Mouse (Mus musculus): ENCODE data around the gene Lhfp.
"Not testable (repeated sequence)": the region's sequence is repeated elsewhere in the genome, so short reads cannot be mapped to it uniquely, and the experiment has no call there.

The Lhfp gene

DNA sequence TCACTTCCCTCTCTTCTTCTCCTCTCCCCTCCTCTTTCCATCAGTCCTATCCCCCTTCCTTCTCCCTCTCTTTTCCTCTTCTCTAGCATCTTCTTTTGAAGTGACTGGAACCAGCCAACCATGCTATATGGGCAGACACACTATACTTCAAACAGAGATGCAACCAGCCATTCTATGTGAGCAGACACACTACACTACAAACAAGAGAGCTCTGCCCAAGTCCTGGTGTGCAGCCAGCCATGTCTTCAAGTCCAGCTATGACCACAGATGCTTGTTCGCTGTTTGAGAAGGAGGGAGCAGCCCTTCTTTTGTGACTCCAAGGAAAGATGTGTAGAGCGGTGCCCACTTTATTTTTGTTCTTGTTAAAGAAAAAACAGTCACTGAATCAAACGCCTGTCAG, 231.9 kb downstream of the Lhfp start:
- DNase-seq (ENCODE audit: low spot score in 2 of 2), result no peak

DNA sequence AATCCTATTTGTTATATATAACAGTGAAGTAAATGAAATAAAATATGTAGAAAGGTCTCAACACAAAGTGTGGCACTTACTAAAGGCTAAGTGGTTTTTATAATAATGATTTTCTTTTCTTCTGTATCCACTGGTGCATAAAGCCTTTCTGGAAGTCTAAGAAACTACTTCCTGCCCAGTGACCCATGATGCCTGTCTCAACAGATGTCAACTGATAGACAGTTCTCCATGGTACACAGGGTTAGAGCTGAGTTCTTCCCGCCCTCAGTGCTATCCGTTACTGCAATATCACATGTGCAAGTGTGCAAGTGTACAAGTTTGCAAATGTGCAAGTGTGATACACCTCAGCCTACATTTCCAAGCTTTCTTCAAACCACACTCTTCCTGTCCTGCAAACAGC, 236.7 kb downstream of the Lhfp start:
- peak; percentile 37 to 43 for DNase-seq (ENCODE audit: low spot score in 2 of 2)

DNA sequence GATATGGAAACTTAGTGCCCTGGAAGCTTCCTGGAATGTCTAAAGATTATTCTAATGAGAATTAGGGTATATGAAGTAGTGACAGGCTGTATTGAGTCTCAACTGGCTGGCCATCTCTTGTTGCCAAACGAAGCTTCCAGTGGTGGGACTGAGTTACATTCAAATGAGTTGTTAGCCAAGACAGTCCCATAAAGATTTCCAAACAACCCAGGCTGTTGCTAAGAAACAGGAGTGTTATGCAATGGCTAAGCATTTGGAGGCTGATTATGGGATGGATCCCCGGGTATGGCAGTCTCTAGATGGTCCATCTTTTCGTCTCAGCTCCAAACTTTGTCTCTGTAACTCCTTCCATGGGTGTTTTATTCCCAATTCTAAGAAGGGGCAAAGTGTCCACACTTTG, 240.7 kb downstream of the Lhfp start:
- DNase-seq (ENCODE audit: low spot score in 2 of 2), result not testable (repeated sequence)

DNA sequence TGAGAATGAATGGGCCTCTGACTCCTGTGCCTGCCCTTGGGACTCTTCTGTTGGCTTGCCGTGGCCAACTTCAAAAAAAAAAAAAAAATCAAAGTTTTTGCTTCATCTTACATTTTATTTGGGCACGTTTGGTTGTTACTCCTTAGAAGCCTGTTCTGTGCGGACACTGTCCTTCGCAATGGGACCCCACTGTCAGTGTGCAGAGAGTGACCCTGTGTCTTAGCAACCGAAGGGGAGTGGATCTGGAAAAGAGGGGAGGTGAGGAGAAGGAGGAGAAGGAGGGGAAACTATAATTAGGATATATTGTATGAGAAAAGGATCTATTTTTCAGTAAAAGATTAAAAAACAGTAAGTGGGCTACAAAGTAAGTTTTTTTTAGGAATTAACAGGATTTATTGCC, 242.7 kb downstream of the Lhfp start:
- no peak for DNase-seq (ENCODE audit: low spot score in 2 of 2)

DNA sequence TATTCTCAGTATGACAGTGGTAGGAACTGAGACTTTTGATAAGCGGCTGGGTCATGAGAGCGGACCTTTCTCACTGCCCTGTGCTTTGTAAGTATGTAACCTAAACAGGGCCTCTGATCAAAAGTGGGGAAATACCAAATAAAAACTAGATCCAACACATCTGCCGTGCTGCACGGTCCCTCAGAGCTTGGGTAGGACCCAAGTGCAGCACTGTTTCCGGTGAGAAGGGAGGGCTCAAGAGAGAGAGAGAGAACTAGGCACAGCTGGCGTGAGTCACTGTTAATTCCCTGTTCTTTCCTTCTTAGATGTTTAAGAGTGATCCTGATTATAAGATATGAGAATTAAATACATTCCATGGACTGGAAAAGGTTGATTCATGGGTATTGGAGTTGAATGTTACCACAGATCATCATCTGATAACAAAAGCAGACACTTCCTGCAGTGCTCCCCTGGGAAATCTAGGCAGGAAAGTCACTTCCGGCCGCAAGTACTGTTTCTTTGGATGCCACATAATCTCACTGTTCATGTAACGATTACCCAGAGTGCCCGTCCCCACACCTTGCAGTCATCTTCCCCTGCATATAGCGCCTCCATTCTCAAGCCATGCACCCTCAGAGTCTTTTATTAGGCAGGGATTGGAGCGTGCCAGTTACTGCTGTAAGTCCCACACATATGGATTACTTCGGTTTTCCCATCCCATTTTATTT, 243.3 kb downstream of the Lhfp start:
- peak; percentile 17 to 22 for DNase-seq (ENCODE audit: low spot score in 2 of 2)

DNA sequence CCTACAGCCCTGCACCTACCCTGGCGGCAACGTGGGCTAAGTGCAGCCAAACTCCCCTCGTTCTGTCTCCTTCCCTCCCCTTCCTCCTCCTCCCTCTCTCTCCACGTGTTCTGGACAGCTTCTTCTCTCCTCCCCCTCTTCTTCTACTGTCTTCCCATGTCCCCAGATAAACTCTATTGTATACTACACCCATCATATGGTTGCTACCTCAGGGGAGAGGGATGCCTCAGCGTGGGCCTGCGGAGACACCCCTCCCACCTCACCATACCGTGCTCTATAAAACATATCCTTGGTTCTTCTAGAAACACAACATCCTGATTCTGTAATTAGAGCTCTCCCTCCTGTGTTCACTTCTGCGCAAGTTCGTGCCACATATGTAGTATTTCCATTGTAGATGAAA, 247.3 kb downstream of the Lhfp start:
- DNase-seq (ENCODE audit: low spot score in 2 of 2), result no peak

DNA sequence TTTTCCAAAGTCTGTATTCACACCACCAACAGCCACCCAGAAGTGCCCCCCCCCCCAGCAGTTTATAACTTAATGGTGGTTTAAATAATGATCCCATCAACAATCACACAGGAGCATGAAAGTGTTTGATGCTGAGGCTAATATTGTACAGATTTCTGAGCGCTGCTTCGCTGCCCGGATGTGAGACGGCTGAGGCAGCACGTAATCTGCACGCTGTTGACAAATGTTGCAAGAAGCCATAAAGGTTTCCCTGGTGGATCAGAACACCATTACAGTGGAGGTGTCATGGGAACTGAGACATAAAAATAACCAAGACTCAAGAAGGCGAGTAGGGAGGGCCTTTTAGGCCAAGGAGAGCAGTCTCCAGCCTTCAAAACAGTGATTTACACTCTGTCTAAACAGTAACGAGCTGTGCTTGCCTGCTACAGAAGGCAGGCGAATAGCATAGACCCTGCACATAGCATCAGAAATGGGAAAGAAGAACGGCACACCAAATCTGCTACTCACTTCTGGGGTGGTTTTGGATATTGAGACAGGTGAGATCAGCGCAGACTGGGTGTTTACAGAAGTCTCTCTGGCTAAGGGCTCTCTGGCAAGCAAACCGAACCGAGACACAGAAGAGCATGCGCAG, 248.4 kb downstream of the Lhfp start:
- DNase-seq (ENCODE audit: low spot score in 2 of 2), result no peak

DNA sequence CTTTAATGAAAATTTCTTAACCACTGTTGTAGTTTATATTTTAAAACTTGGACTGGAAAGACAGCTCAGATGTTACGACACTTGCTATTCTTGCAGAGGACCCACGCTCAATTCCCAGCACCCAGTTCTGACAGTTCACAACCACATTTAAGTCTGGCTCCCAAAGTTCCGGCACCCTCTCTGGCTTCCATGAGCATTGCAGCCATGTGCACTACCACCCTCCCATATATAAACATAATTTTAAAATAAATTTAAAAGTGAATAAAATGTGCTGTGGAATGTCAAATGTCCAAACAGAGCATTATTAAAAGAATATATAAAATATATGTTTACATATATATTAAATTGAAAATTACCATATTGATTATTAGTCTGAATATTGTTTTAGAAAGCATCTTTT, 249.9 kb downstream of the Lhfp start:
- no peak for DNase-seq (ENCODE audit: low spot score in 2 of 2)

DNA sequence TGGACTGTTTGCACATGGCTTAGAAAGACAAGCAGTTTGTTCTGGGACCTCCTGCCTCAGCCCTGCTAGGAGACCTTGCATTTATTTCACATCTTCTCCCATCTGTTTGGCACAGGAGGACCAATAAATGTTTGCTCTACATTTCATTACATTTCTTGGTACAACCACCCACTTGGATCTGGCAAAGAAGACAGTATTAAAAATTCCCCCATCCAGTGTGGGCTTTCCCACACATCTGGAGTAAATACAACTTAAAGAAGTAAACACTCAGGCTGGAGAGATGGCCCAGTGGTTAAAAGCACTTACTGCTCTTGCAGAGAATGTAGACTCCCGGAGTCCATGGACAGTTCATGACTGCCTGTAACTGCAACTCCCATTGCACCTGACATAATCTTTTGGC, 250.6 kb downstream of the Lhfp start:
- DNase-seq (ENCODE audit: low spot score in 2 of 2), result no peak

DNA sequence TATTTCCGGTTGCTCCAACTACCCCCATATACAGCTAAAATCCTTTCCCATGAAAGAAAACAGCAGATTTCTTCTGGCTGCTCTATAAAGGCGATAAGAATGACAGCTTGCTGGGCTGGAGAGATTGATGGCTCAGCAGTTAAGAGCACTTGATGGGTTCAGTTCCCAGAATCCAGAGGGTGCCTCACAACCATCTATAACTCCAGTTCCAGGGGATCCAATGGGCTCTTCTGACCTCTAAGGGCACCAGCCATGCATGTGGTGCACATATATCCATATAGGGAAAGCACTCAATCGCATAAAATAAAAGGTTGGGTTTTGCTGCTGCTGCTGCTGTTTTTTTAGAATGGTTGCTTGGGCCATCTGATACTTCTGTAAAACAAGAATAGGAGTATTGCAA, 251.1 kb downstream of the Lhfp start:
- no peak for DNase-seq (ENCODE audit: low spot score in 2 of 2)

DNA sequence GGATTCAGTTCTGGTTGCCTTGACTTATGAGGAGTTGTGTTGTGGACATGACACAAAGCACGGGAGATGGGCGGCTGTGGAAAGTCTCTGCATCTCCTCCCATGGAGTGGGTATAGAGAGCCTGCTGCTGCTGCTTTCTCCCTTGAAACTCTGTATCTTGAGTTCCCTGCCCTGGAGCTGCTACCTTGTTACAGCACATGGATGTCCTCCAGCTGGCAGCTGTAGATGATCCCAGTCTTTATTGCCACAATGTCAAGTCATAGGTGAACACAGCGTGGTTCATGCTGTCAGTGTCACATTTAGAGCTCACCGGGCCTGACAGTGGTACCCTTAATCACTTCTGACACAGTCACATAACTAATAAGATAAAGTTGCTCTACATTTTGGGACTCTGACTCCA, 251.7 kb downstream of the Lhfp start:
- no peak for DNase-seq (ENCODE audit: low spot score in 2 of 2)

DNA sequence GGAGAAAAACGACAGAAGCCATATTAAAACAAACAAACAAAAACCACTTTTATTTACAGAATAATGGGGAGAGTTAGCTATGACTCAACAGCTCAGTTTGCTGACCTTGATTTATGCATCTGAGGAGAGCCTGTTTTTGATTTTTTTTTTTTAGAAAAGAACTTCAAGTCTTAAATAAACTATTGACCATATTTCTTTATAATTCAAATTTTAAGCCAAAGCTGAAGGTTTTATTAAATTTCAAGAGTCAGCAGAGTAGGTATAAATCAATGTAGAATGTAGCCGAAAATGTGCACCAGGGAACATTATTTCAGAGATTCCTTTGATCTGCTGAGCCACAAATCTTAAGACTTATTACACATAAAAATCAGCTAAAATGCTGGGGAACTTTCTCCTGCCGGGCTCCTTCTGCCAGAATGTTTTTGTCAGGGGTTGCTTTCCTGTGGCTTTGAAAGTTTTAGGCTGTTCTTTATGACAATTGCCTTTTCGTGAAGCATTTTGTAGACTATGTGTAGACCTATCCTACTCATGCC, 252.6 kb downstream of the Lhfp start:
- DNase-seq (ENCODE audit: low spot score in 2 of 2), result no peak

DNA sequence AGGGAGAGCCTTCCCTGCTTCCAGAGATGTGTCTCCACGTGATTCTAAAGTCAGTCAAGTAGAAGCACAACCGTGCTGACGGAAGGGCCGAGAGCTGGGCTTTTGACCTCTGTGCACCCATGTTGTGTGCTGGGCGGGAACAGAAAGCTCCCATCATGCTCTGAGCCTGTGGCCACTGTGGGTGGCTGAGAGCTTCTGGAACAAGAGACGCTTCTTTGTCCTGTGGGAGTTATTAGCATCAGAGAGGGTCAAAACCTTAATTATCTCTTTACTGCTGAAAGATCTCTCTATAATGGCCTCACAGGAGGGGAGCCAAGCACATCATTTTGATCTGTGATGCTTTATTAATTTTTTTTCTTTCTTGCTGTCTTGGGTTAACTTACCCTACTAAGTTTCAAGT, 253.5 kb downstream of the Lhfp start:
- DNase-seq (ENCODE audit: low spot score in 2 of 2), result no peak

DNA sequence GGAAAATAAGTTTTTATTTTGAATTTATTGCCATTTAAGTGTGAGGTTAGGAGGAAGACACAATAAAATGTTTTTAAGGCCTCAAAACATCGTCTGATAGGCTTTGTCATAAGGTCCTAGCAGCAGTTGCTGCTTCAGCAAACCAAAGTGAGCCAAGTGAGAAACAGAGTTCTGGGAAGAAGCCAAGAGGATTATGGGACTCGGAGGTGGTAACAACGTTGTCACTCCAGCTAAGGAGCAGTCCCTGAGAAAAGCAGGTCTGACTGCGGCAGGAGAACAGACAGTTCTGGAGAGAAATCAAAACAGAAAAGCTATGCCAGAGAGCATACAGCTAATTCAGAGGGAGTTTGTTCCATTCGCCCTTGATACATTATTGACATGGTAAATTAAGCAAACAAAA, 260.5 kb downstream of the Lhfp start:
- no peak for DNase-seq (ENCODE audit: low spot score in 2 of 2)

DNA sequence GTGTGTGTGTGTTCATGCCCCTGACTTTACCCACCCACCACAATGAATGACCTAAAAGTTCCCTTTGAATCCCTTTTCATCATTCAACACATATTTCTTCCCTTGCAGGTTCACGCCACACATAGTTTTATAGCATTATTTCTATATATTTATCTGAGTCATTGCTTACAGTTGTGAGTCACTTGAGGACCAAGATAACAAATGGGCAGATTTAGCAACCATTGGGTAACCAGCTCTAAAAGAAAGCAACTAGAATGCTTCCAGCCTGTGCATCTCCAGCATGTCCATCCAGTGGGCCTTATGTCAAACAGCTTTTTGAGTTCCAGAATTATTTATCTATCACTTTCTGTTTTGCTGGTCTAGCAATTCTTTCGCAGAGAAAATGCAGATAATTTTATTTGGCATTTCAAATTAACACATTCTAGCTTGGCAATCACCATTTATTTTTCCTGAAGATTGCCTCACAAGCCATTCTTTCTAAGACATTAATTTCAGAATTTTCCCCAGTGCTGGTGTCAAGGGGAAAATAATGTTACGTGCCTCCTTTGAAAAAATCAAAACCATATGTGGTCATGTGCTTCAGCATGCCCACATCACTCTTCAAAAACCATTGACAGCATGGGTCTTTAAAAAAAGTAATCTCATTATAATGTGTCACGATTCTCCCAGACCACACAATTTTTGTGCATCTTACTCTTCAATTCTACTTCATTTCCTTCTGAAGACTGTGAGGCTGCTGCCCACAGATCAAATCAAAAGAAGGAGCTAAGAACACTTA, 263.0 kb downstream of the Lhfp start:
- no peak for DNase-seq (ENCODE audit: low spot score in 2 of 2)

DNA sequence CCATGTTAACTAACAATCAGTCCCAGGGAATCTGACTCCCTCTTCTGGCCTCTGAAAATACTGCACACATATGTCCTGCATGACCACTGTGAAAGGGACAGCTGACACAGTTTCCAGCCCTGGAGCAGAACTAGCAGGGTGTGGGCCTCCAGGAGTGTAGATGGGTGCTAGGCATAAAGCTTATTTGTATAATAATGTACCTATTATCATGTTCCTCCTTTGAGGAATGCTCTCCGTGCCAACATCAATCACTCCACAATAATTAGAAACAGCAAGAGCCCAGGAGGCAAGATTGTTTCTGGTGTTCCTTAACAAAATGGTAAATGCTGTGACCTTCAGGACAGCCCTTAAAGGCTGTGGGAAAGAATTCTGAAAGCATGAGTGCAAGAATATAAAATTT, 264.5 kb downstream of the Lhfp start:
- no peak for DNase-seq (ENCODE audit: low spot score in 2 of 2)

DNA sequence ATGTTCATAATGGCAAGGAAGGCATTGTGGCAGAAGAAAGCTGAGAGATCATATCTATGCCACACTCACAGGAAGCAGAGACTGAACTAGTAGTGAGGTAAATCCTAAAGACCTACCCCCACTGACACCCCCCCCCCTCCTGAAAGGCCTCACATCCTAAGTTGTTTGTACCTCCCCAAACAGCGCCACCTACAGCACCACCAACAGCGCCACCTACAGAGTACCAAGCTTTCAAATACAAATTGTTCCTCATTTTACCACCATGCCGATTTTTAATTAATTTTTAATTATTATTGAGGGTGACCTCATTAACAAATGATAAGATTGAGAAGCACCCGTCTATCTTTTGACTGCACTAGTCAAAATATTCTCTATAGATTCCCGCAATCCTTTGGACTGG, 267.3 kb downstream of the Lhfp start:
- DNase-seq (ENCODE audit: low spot score in 2 of 2), result no peak

DNA sequence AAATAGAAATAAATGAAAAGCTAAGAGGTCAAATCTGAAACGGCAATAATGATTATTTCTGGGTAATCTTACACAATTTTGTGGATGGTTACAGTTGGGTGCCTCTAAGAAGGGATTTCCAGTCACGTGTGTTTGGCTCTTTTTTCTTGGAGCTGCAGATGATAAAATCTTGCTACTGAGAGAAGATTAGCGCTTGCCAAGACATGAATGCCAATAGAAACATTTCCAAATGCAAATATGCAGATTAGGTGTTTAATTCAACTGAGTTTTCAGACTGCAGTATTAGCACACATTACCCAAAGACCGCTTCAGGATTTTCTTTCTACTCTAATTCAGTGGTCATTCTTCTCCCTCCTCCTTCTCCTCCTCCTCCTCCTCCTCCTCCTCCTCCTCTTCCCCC, 268.8 kb downstream of the Lhfp start:
- no peak for DNase-seq (ENCODE audit: low spot score in 2 of 2)

DNA sequence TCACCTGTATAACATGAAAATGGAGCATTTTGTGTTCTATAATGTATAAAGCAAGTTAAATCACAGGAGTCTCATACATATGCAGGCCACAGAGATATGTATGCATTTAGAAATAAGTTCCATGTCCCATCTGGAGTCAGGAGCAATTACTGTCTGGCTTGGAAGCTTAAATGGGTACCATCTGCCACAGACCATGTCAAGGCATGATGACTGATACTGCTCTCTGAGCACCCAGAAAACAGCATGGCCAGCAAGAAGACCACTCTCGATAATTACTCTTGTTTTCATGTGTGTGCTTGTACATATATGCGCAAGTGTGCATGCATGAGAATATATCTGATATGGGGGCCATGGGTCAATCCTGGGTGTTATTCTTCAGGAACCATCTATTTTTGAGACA, 269.3 kb downstream of the Lhfp start:
- DNase-seq (ENCODE audit: low spot score in 2 of 2), result no peak
